Mouse (Mus musculus): ENCODE measurements around the gene Olfr722.
"Not testable (repeated sequence)": the region's sequence is repeated elsewhere in the genome, so short reads cannot be mapped to it uniquely, and the experiment has no call there.

Olfr722 gene

DNA sequence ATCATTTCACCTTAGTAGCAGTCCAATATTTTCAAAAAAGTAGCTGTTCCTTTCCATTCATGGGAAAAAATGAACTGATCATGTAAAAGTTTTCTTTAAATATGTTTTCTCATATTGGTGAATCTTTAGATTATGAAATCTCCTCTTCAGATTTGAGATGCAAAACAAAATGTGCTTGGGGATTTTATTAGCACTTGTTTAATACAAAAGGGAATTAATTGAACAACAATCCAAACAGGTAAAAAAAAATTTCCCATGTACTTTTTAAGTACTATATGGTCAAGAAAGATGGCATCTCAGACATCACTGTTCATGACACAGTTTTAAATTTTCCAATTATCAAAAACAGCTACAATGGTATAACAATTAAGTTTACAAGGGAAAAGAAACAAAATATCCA, at the start of gene Olfr722:
TSS of gene Olfr722 (minus strand) at position 101 of the 400 bp plus-strand sequence.
- DNase-seq (ENCODE audit: low spot score): no peak

- not testable (repeated sequence) for DNase-seq (ENCODE audit: low spot score)
Observed at GRCm38 (mm10) chr14:49931687-49932086, 29.9 kb upstream of the Olfr722 start, which contains the start of gene Olfr723. Gene Olfr723 (minus strand): TSS chr14:49931787.

- peak; percentile 6 for DNase-seq (ENCODE audit: low spot score)
Observed at GRCm38 (mm10) chr14:49860387-49860786, 41.4 kb downstream of the Olfr722 start.
